Comparison of ENCODE assay signal across 7 mouse cellular contexts in genomic region chr3:122312078-122312477, GRCm38 (mm10). TPM values are rescaled to one million over a fixed set of nuclear protein-coding genes. Genes with fewer than 3 reads are reported as not detected.
DNase-seq lines count a peak whose midpoint lies in the region; ATAC-seq lines count a peak whose summit lies in the region.

No protein-coding gene starts in this region.

- H3K4me3 ChIP-seq in forebrain, embryonic 13.5 days: no peak overlapping the region
- H3K4me3 ChIP-seq in hindbrain, embryonic 16.5 days (ENCODE audit: low read length): no peak overlapping the region
- no peak overlapping the region for H3K4me3 ChIP-seq in midbrain, embryonic 15.5 days

- no peak overlapping the region for H3K27ac ChIP-seq in forebrain, embryonic 13.5 days
- no peak overlapping the region for H3K27ac ChIP-seq in hindbrain, embryonic 16.5 days (ENCODE audit: low read depth, low read length)
- H3K27ac ChIP-seq in midbrain, embryonic 15.5 days: no peak overlapping the region

- 23% methylated on average over 2 of the region's 2 CpGs for WGBS in forebrain, embryonic 13.5 days
- 13% methylated on average over 2 of the region's 2 CpGs for WGBS in hindbrain, embryonic 16.5 days
- WGBS in midbrain, embryonic 15.5 days: 19% methylated on average over 2 of the region's 2 CpGs

- peak; percentile 62 for ATAC-seq in forebrain, embryonic 13.5 days
- peak; percentile 62 for ATAC-seq in hindbrain, embryonic 16.5 days
- peak; percentile 67 for ATAC-seq in midbrain, embryonic 15.5 days (replicated peaks)

- H3K4me2 ChIP-seq in forebrain, embryonic 13.5 days: no peak overlapping the region
- no peak overlapping the region for H3K4me2 ChIP-seq in hindbrain, embryonic 16.5 days (ENCODE audit: low read length)
- H3K4me2 ChIP-seq in midbrain, embryonic 15.5 days: no peak overlapping the region

- H3K36me3 ChIP-seq in forebrain, embryonic 13.5 days (ENCODE audit: poor library complexity, severe bottlenecking): no peaks in the 10 kb centered on the region
- H3K36me3 ChIP-seq in hindbrain, embryonic 16.5 days (ENCODE audit: control insufficient read depth, insufficient read depth, low read length): no peaks in the 10 kb centered on the region
- H3K36me3 ChIP-seq in midbrain, embryonic 15.5 days (replicated peaks): no peaks in the 10 kb centered on the region

- H3K27me3 ChIP-seq in forebrain, embryonic 13.5 days: no peaks in the 10 kb centered on the region
- H3K27me3 ChIP-seq in hindbrain, embryonic 16.5 days (replicated peaks; ENCODE audit: control insufficient read depth, insufficient read depth, low read length): no peaks in the 10 kb centered on the region
- H3K27me3 ChIP-seq in midbrain, embryonic 15.5 days (replicated peaks): no peaks in the 10 kb centered on the region

- intact Hi-C loops in left cerebral cortex, postnatal 14 days (cut with DNase I): loop anchor here (1.0 to 10.0 kb wide), 3 partner anchors 154 to 473 kb away; no protein-coding TSS in a partner anchor

- no peaks in the 10 kb centered on the region for H3K9me3 ChIP-seq in forebrain, embryonic 13.5 days (replicated peaks)
- no peaks in the 10 kb centered on the region for H3K9me3 ChIP-seq in hindbrain, embryonic 16.5 days (ENCODE audit: control insufficient read depth, low read length)
- H3K9me3 ChIP-seq in midbrain, embryonic 15.5 days: no peaks in the 10 kb centered on the region

- H3K4me1 ChIP-seq in forebrain, embryonic 13.5 days: peaks cover 7% of the 10 kb centered on the region
- peaks cover 1% of the 10 kb centered on the region for H3K4me1 ChIP-seq in hindbrain, embryonic 16.5 days (ENCODE audit: control insufficient read depth, insufficient read depth, low read depth, low read length)
- peaks cover 7% of the 10 kb centered on the region for H3K4me1 ChIP-seq in midbrain, embryonic 15.5 days

- no peak overlapping the region for H3K9ac ChIP-seq in forebrain, embryonic 13.5 days
- no peak overlapping the region for H3K9ac ChIP-seq in hindbrain, embryonic 16.5 days (ENCODE audit: low read depth, low read length)
- no peak overlapping the region for H3K9ac ChIP-seq in midbrain, embryonic 15.5 days

- DNase-seq in MN1 (ENCODE audit: low spot score): peak; percentile 82
- DNase-seq in c-Kit-positive CD71-positive TER-119-negative erythroid progenitor cells, embryonic 14.5 days (ENCODE audit: low read depth): peak; percentile 53
- DNase-seq in left cerebral cortex, postnatal 14 days (ENCODE audit: low spot score in 2 of 2): peak; percentile 77 to 89
- DNase-seq in spleen, adult 12 weeks (ENCODE audit: low spot score): peak; percentile 53

RNA-seq across cellular contexts. Expression of gene Bcar3, which starts 18.1 kb away (rescaled TPM):
- 6.0 and 7.5 TPM in 2 replicates for polyA plus RNA-seq in forebrain, embryonic 13.5 days (2015; fragmentation: Nextera tagmentation; extraction: Ambion mirVana)
- polyA plus RNA-seq in hindbrain, embryonic 16.5 days (2015; fragmentation: Nextera tagmentation; extraction: Ambion mirVana): 6.8 and 7.1 TPM in 2 replicates
- 10 to 100 TPM; 15.1 to 16.2 TPM for total RNA-seq in left cerebral cortex, postnatal 14 days (2021)
- polyA plus RNA-seq in midbrain, embryonic 15.5 days (2015; fragmentation: Nextera tagmentation; extraction: Ambion mirVana): 7.2 and 7.5 TPM in 2 replicates

RNA-seq across cellular contexts. Expression of gene Dnttip2, which starts 37.9 kb away (rescaled TPM):
- 69.2 and 70.2 TPM in 2 replicates for polyA plus RNA-seq in forebrain, embryonic 13.5 days (2015; fragmentation: Nextera tagmentation; extraction: Ambion mirVana)
- polyA plus RNA-seq in hindbrain, embryonic 16.5 days (2015; fragmentation: Nextera tagmentation; extraction: Ambion mirVana): 39.8 and 41.7 TPM in 2 replicates
- 10 to 100 TPM; 23.0 to 27.4 TPM for total RNA-seq in left cerebral cortex, postnatal 14 days (2021)
- polyA plus RNA-seq in midbrain, embryonic 15.5 days (2015; fragmentation: Nextera tagmentation; extraction: Ambion mirVana): 43.9 and 45.2 TPM in 2 replicates
